Mouse (Mus musculus) G1E (cell line): Measurements from ENCODE around the gene Calr.

ENCODE experiments used
- CTCF ChIP-seq: IDR thresholded peaks from 2 replicates; pipeline ENCODE4 v1.5.1; 2012; ENCODE audit warnings: low read depth, low read length, inconsistent platforms, mixed read lengths
- GATA1 ChIP-seq: IDR thresholded peaks from 2 replicates; pipeline ENCODE4 v1.6.1; 2012; ENCODE audit warnings: borderline replicate concordance, low read length, inconsistent platforms, mixed read lengths

GRCm38 (mm10) chr8:84839411-84839810 is 7.3 kb downstream of the Calr start:
- TF ChIP-seq CTCF (no peak), GATA1 (no peak)
